Mouse (Mus musculus): ENCODE results near the gene Brd7. TPM values are rescaled to one million over a fixed set of nuclear protein-coding genes. Genes with fewer than 3 reads are reported as not detected.

Gene Brd7
- polyA plus RNA-seq, 1 experiment from 2014 or later: 65.1 TPM

- Histone ChIP-seq H3K27me3 (ENCODE audit: insufficient read depth, poor library complexity, severe bottlenecking) (0 out of 2 replicates have a peak, but pooled peaks cover 6% of the 10 kb centered on the region), H3K27ac (peak overlapping the region; percentile 77), H3K9me3 (no peaks in the 10 kb centered on the region), H3K36me3 (no peaks in the 10 kb centered on the region), H3K4me1 (peaks cover 41% of the 10 kb centered on the region), H3K4me3 (no peak overlapping the region)
- DNase-seq (ENCODE audit: low spot score): no peak
- WGBS: 84% methylated on average over 10 of the region's 10 CpGs
Measured at GRCm38 (mm10) chr8:88298733-88299103, 63.3 kb downstream of the Brd7 start.

GRCm38 (mm10) chr8:88297976-88298732 lies 63.8 kb downstream of the Brd7 start:
- H3K27ac ChIP-seq: peak overlapping the region; percentile 77; the same call in 1 of the 2 replicates

DNA sequence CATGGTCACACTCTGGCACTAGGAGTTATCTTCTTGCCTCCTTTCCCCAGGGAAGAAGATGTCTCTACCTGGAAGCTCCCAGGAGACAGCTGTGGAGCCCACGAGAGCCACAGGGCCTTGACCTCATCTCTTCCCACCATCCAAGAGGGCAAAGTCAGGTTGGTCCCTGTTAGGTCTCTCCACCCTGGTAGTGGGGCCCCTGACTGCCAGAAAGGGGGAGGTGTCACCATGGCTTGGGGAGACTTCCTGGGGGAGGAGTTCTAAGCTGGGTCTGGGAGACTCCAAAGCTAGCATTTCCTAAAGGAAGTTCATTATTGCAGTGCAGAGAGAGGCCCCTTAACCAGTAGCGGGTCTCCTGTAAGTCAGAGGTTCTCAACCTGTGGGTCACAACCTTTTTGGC lies 67.0 kb downstream of the Brd7 start:
- Histone ChIP-seq H3K27me3 (ENCODE audit: insufficient read depth, poor library complexity, severe bottlenecking) (peaks cover 27% of the 10 kb centered on the region), H3K4me3 (no peak overlapping the region), H3K36me3 (no peaks in the 10 kb centered on the region), H3K9me3 (no peaks in the 10 kb centered on the region), H3K4me1 (peaks cover 26% of the 10 kb centered on the region), H3K27ac (no peak overlapping the region)
- WGBS: 91% methylated on average over 2 of the region's 2 CpGs
- no peak for DNase-seq (ENCODE audit: low spot score)

More at GRCm38 (mm10) chr8:88297976-88298732, 63.8 kb downstream of the Brd7 start:
- 0 out of 2 replicates have a peak, but pooled peaks cover 6% of the 10 kb centered on the region for H3K27me3 ChIP-seq (ENCODE audit: insufficient read depth, poor library complexity, severe bottlenecking)
- no peaks in the 10 kb centered on the region for H3K36me3 ChIP-seq
- peak; percentile 88 for DNase-seq (ENCODE audit: low spot score)
- 42% methylated on average over 12 of the region's 12 CpGs for WGBS
- no peaks in the 10 kb centered on the region for H3K9me3 ChIP-seq
- H3K4me3 ChIP-seq: no peak overlapping the region
- H3K4me1 ChIP-seq: peaks cover 41% of the 10 kb centered on the region

DNA sequence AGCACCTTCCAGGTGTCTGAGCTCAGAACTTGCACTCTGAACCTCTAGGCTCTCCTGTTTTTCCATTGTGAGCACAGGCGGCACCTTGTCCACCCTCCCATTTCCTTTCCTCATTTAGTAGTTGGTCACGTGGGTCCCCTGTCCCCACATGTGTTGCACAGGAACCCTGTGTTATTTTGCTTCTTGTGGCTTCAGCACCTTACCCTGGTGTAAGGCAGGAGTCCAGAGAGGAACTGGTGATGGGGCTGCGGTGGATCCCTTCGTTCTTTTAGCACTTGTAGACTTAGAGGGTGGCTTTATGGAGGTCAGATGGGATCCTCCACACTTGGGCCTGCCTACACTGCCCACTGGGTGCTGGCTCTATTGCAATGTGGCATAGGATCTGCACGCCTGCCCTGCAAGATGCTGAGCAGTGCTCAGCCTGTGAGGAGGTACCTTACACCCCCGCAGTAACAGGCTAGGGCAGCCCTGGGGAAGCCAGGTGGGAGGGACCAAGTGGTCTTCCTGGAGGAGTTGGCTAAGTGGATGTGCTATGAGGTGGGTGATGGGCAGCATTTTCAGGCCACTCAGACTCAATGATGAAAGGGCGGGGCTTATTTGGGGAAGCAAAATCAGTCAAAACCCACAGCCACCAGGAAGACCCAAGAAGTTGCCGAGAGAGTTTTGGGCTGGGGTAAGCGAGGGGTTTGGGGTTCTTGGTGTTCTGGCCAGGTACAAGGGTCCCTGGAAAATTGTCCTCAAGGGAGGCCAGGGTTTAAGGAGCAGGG lies 68.2 kb downstream of the Brd7 start:
- Histone ChIP-seq H3K27ac (no peak overlapping the region), H3K4me1 (peaks cover 19% of the 10 kb centered on the region), H3K4me3 (no peak overlapping the region), H3K9me3 (no peaks in the 10 kb centered on the region), H3K36me3 (no peaks in the 10 kb centered on the region), H3K27me3 (ENCODE audit: insufficient read depth, poor library complexity, severe bottlenecking) (peaks cover 26% of the 10 kb centered on the region)
- WGBS: 82% methylated on average over 9 of the region's 9 CpGs
- no peak for DNase-seq (ENCODE audit: low spot score)

DNA sequence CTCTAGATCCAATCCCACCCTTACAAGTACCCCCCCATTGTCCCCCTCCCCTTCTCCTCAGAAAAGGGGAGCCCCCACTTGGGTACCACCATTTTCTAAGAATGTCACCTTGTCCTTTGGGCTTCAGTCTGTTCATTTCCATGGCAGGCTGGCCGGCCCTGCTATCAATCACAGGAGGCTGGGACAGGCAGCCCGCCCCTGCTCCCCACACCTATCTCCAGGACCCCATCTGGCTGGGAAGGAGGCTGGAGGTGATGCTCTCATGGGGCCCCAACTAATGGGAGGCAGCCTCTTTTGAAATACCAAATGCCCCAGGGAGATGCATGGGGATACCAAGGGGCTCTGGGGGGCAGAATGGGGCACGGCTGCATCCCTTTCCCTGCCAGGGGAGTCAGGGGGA lies 69.1 kb downstream of the Brd7 start:
- Histone ChIP-seq H3K4me1 (peaks cover 18% of the 10 kb centered on the region), H3K27ac (no peak overlapping the region), H3K36me3 (no peaks in the 10 kb centered on the region), H3K9me3 (no peaks in the 10 kb centered on the region), H3K27me3 (ENCODE audit: insufficient read depth, poor library complexity, severe bottlenecking) (peaks cover 30% of the 10 kb centered on the region), H3K4me3 (no peak overlapping the region)
- WGBS: 82% methylated on average over 3 of the region's 3 CpGs
- no peak for DNase-seq (ENCODE audit: low spot score)

DNA sequence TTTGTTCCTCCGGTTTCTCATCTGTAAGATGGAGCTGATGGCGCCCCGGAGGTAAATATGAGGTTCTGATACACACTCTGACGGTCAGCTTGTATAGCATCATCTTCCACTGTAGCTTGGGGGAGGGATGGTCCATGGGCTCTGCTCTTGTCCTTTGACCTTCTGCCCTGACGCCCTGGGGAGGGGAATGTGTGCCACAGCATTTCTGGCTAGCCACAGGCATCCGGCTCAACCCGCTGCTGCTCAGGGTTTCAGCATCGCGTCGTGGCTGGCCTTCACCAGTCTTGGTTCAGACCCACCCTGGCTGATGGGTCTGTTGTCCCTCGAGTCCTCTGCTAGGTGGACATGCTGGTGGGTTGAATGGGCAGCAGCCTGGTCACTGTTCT lies 70.7 kb downstream of the Brd7 start:
- no peak for DNase-seq (ENCODE audit: low spot score)
- Histone ChIP-seq H3K9me3 (no peaks in the 10 kb centered on the region), H3K27me3 (ENCODE audit: insufficient read depth, poor library complexity, severe bottlenecking) (peaks cover 36% of the 10 kb centered on the region), H3K36me3 (no peaks in the 10 kb centered on the region), H3K4me3 (no peak overlapping the region), H3K4me1 (peaks cover 20% of the 10 kb centered on the region), H3K27ac (no peak overlapping the region; the same call in 1 of the 2 replicates)
- 85% methylated on average over 11 of the region's 11 CpGs for WGBS

- 79% methylated on average over 13 of the region's 13 CpGs for WGBS
Measured at GRCm38 (mm10) chr8:88290326-88291304, 71.4 kb downstream of the Brd7 start.

GRCm38 (mm10) chr8:88289901-88290300 lies 72.1 kb downstream of the Brd7 start:
- H3K27ac ChIP-seq: no peak overlapping the region
- no peak for DNase-seq (ENCODE audit: low spot score)
- H3K27me3 ChIP-seq (ENCODE audit: insufficient read depth, poor library complexity, severe bottlenecking): peaks cover 42% of the 10 kb centered on the region
- H3K36me3 ChIP-seq: no peaks in the 10 kb centered on the region
- WGBS: 68% methylated on average over 1 of the region's 1 CpGs
- H3K9me3 ChIP-seq: no peaks in the 10 kb centered on the region
- H3K4me1 ChIP-seq: peaks cover 31% of the 10 kb centered on the region
- no peak overlapping the region for H3K4me3 ChIP-seq

More at GRCm38 (mm10) chr8:88290326-88291304, 71.4 kb downstream of the Brd7 start:
- Histone ChIP-seq H3K36me3 (no peaks in the 10 kb centered on the region), H3K27me3 (ENCODE audit: insufficient read depth, poor library complexity, severe bottlenecking) (peaks cover 36% of the 10 kb centered on the region), H3K4me1 (peaks cover 26% of the 10 kb centered on the region), H3K27ac (no peak overlapping the region), H3K9me3 (no peaks in the 10 kb centered on the region), H3K4me3 (no peak overlapping the region)
- DNase-seq (ENCODE audit: low spot score): no peak

GRCm38 (mm10) chr8:88288622-88289242 lies 73.3 kb downstream of the Brd7 start:
- Histone ChIP-seq H3K4me3 (no peak overlapping the region), H3K27me3 (ENCODE audit: insufficient read depth, poor library complexity, severe bottlenecking) (peaks cover 44% of the 10 kb centered on the region), H3K9me3 (no peaks in the 10 kb centered on the region), H3K27ac (peak overlapping the region; percentile 75), H3K4me1 (peaks cover 38% of the 10 kb centered on the region), H3K36me3 (no peaks in the 10 kb centered on the region)
- WGBS: 58% methylated on average over 12 of the region's 12 CpGs
- DNase-seq (ENCODE audit: low spot score): no peak

DNA sequence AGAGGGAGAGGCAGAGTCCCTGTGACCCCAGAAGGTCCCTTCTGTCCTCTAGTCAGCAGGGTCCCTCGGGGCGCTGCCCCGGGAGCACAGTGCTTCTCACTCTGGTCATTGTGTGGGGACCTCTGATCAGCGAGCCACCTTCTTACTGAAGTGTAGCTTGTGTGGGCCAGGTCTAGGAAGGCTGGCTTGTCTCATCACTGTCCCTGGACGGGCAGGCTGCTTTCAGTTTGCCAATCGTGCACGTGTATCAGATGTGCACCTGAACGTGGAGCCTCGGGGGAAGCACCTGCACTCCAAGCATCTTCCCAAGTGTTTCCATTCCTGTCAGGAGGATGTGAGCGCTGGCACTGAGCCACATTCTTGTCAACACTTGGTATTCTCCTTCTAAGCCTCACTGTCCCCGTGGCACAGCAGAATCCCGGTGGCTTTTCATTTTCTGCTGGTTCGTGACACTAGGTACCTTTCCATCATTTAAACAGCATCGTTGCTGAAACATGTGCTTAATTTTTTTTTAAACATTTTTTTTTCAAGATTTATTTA lies 75.5 kb downstream of the Brd7 start:
- no peaks in the 10 kb centered on the region for H3K36me3 ChIP-seq
- H3K27me3 ChIP-seq (ENCODE audit: insufficient read depth, poor library complexity, severe bottlenecking): peaks cover 45% of the 10 kb centered on the region
- WGBS: 70% methylated on average over 14 of the region's 14 CpGs
- H3K27ac ChIP-seq: no peak overlapping the region
- H3K4me3 ChIP-seq: no peak overlapping the region
- H3K4me1 ChIP-seq: peaks cover 52% of the 10 kb centered on the region
- no peaks in the 10 kb centered on the region for H3K9me3 ChIP-seq
- DNase-seq (ENCODE audit: low spot score): no peak

GRCm38 (mm10) chr8:88285469-88286356 lies 76.3 kb downstream of the Brd7 start:
- Histone ChIP-seq H3K9me3 (no peaks in the 10 kb centered on the region), H3K27ac (0 out of 2 replicates have a peak overlapping the region, but pooled peaks have one; percentile 32), H3K4me1 (peaks cover 52% of the 10 kb centered on the region), H3K36me3 (no peaks in the 10 kb centered on the region), H3K4me3 (no peak overlapping the region), H3K27me3 (ENCODE audit: insufficient read depth, poor library complexity, severe bottlenecking) (peaks cover 37% of the 10 kb centered on the region)
- WGBS: 77% methylated on average over 8 of the region's 8 CpGs
- no peak for DNase-seq (ENCODE audit: low spot score)

All from heart, embryonic 10.5 days (tissue).